Mouse (Mus musculus): ENCODE measurements around the gene Tango6. TPM values are rescaled to one million over a fixed set of nuclear protein-coding genes. Genes with fewer than 3 reads are reported as not detected.

Gene Tango6
- total RNA-seq, 2 experiments from 2014 or later = 2.0 to 3.5 TPM

DNA sequence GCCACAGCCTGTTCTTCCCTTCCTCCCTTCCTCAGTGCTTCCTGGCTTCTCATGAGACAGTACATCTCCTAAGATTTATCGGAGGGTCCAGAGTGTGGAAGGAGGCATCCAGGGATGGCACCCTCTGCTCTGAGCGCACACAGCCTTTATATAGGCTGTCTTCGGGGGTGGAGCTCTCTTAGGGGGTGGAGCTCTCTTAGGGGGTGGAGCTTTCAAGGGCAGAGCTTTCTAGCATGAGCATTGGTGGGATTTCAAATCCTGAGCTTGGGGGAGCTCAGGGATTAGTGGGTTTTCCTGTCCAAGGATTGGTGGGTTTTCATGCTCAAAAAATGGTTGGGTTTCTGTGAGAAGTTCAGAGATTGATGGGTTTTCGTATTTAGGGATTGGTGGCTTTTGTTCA lies 124.6 kb downstream of the Tango6 start:
- ATAC-seq (replicated peaks; ENCODE audit: low FRiP score, poor library complexity, severe bottlenecking) = no peak

DNA sequence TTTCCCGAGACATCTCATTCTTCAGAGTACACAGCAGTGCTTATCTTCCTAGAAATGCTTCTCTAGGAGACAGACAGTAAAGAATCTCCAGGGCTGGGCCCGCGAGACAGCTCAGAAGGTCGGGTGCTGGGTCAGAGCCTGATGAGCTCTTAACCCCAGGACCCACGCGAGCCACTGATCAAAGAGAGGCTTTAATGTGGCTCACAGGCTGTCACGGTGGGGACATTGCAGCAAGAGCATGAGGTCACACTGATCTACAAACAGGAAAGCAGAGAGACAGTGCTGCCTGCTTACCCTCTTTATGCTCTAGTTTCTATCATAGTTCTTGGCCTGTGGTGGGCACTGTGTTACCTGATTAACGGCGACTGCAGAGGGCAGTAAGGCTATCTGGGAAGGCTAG lies 126.9 kb downstream of the Tango6 start:
- ATAC-seq (replicated peaks; ENCODE audit: low FRiP score, poor library complexity, severe bottlenecking) = no peak

DNA sequence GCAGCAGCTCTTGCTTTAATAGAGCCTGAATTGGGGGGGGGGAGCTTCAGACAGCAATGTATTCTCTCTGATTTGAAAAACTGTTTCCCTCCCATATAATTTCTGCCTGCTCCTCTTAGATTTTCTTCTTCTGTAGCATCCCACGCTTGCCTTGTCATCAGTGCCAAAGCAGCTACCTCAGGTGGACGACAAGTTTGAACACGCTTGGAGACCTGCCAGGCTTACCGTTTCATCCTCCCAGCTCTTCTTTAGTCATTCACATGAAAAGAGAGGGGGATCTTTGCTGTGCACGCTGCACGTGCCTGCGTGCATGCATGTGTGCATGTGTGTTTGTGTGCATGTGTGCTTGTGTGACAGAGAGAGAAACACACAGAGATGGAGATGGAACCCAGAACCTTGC lies 127.5 kb downstream of the Tango6 start:
- ATAC-seq (replicated peaks; ENCODE audit: low FRiP score, poor library complexity, severe bottlenecking) = no peak

DNA sequence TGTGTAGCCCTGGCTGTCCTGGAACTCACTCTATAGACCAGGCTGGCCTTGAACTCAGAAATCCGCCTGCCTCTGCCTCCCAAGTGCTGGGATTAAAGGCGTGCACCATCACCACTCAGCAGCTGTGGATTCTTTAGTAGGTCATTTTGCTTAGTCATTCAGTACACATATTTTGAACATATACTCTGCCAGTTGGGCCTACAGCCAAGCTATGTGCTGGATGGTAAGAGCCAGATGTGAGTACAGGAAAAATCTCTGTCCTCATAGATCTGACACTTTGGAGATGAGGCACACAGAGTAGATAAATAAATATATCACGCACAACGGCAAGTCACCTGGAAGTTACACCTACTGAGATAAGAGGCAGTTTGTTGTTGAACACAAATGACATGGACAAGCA lies 129.7 kb downstream of the Tango6 start:
- ATAC-seq (replicated peaks; ENCODE audit: low FRiP score, poor library complexity, severe bottlenecking) = no peak

DNA sequence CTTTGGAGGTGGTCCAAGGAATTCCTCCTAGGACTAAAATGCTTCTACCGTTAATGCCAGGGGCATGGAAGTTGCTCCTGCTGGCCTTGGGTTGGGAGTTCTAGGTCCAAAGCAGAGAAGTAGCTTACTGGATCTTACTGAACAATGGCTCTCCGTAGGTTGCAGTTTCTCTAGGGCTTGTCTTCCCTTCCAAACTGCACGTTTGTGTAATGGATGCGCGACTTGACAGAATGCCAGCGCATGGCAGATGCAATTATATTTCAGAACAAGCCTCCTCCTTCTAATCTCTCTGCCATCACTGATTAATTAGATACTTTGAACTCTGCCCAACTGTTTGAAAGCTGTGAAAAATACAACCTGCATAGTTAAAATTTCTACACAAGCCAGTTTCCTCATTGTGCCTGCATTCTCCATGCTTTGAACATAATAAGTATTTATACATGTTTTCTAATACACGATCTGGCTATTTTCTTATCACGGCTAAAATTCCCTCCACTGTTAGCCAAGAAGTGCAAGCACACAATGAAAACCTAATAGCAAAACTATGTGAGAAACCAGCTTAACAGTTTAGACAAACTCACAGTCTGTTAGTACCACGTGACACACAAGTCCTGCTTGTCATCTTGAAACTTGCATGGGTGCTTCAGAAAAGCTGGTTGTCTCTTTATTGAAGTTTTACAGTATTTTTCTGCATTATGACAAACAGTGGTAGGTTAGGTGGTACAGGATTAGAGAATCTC lies 133.7 kb downstream of the Tango6 start:
- no peak for ATAC-seq (replicated peaks; ENCODE audit: low FRiP score, poor library complexity, severe bottlenecking)

DNA sequence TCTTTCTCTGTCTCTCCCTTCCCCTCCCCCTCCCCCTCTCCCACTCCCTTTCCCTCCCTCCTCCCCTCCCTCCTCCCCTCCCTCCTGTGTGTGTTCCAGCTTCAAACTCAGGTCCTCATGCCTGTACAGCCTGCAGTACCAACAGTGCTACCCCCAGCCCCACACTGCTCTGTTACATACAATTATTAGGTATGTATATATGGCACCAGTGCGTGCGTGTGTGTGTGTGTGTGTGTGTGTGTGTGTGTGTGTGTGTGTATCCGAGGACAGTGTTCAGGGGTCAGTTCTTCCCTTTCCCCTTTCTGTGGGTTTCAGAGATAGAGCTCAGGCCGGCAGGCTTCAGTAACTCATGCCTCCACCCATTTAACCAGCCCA lies 134.3 kb downstream of the Tango6 start:
- ATAC-seq (replicated peaks; ENCODE audit: low FRiP score, poor library complexity, severe bottlenecking) = no peak

DNA sequence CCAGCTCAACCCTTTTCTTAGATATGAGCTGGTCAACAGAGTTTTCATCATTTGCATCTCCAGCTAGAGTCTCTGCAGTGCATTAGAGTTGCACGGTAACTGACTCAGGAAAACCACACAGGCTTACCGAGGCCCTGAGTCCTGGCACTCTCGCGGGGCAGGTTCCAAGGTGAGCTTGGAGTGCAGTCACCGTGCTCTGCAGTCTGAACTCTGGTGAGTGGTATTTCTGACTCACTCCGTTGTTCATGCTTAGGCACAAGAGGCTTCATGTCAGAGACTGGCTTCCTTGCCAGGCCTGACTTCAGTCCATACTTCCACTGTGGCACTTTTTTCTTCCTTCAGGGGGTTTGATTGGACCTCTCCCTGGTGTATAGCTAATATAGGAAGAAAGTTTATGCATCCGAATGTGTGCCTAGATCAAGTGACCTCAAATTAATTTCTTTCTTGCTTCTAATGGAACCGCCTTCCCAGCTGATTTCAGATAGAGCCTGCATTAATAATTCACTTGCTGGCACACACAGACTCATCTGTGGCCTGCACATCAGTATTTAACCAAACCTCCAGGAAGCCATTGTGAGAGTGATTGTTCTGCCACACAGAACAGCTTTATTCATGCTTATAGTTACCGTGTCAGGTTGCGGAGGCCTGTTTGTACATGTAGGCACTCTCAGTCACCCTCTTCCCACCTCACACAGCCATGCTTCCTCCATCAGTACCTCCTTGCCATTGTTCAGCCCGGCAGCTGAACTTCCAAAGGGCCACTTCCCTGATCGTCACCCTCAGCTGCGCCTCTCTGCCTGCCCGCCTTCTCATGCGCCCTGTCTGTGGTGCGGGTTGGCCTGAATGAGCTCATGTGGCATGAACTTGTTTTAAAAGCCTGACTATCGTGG lies 136.0 kb downstream of the Tango6 start:
- no peak for ATAC-seq (replicated peaks; ENCODE audit: low FRiP score, poor library complexity, severe bottlenecking)

DNA sequence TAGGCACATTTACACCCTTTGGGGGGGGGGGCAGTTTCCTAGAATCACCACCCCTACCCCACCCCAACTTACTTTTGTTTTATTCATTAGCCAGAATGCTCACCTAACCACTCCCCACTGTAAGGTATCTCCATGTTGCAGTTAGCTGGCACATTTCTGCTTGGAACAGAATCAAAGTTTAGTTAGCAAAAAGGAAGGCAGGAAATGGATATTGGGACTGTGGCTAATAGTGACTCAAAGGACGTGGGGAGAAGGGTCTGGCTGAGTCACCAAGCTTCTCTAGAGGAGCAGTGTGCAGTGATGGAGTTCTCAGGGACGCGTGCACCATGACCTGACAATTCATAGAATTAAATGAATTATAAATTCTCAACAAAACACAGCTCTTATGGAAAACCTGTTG lies 136.7 kb downstream of the Tango6 start:
- ATAC-seq (replicated peaks; ENCODE audit: low FRiP score, poor library complexity, severe bottlenecking) = no peak

DNA sequence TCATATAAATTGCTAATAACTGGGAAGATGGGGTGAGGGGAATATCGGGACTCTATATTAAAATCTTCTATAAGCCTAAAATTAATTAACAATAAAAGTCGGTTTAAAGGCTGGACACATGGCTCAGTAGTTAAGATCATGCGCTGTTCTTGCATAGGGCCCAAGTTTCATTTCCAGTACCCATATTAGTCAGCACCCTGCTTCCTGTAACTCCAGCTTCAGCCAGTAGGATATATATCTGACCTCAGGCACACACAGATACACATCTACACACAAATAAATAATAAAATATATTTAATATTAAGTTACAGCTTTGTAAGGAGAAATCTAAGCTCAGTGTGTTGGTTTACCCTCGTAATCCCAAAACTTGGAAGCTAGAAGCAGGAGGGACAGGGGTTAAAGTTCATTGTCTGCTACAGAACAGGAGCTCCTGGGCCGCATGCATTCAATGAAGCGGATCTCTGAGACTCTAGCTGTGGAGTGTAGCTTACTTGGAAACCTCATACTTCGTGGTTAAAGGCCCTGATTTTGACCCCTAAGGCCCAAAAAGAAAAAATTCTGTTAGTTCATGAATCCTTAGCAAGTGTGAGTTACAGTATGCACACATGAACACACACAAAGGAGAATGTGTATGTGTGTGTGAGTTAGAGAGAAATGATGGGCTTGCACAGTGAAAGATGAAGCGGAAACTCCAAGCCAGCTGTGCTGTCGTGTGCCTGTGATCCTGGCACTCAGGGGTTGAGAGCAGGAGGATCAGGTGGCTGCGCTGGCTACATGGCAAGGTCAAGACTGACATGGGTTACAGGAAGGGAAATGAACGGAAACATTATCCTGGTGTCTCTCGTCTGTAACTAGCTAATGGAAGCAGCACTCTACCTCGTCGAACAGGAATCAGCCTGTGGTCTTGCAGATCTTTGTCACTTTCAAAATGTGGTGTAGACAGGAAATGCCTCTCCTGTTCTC lies 138.0 kb downstream of the Tango6 start:
- ATAC-seq (replicated peaks; ENCODE audit: low FRiP score, poor library complexity, severe bottlenecking) = no peak

DNA sequence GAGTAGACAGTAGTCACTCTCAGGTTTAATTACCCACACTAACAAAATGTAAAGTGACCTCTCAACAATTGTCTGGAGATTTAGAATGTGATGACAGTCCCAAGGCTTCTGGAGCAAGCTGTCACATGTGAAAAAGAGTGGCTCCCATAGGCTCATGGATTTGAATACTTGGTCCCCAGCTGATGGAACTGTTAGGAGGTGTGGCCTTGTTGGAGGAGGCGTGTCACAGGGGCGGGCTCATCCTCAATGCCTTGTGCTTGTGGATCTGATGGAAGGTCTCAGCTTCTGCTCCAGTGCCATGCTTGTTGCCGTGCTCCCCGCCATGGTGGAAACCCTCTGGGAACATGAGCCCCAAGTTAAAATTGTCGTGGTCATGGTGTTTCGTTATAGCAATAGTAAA lies 146.1 kb downstream of the Tango6 start:
- ATAC-seq (replicated peaks; ENCODE audit: low FRiP score, poor library complexity, severe bottlenecking) = no peak

DNA sequence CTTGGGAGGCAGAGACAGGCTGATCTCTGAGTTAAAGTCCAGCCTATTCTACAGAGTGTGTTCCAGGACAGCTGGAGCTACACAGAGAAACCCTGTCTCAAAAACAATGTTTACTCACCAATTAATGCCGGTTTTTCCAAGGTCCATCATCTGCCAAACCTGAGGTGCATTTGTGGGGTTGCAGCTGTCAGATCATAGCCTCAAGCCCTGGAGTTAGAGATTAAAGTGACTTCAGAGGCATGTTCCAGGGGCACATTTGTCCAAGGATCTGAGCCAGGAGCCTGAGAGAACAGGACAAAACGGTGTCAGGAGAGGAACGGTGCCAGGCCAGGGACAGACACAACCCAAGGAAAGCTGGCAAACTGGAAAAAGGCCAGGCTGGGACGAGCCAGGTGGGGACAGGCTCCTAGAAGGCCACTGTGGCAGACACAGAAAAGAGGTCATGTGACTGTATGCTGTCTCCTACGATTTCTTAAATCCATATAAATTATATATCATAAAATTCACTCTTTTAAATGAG lies 146.7 kb downstream of the Tango6 start:
- no peak for ATAC-seq (replicated peaks; ENCODE audit: low FRiP score, poor library complexity, severe bottlenecking)

DNA sequence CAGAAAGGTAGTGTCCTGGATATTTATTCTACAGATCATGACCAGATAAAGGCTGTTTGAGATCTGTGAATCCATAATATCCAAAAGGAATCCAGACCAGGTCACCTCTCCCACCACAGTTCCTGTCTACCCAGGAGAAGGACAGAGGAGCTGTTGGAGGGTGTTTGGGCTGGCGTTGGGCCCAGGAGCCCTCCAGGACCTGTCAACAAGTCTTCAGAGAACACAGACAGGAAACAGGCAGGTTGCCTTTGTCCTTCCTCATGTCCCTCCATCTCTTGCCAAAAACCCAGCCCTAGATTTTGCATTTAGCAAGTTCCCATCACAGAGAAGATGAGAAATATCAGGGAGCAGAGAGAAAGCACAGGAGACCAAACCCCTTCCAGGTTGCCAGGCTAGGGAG lies 152.0 kb downstream of the Tango6 start:
- ATAC-seq (replicated peaks; ENCODE audit: low FRiP score, poor library complexity, severe bottlenecking) = no peak

DNA sequence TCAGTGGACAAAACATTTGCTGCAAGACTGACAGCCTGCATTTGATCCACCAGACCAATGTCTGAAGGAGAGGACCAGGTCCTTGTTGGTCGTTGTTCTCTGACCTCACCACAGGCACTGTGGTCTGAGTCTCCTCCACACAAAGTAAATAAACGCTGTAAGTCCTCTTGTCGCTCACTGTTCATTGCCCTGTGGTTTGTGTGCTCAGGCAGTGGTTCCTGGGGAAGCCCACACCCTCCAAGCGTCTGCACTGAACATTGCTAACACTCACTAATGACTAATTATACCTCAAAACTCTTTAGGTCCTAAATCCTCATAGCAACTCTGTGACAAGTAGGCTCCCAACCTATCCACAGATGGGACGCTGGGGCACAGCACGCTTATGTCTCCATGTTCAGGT lies 153.7 kb downstream of the Tango6 start:
- no peak for ATAC-seq (replicated peaks; ENCODE audit: low FRiP score, poor library complexity, severe bottlenecking)

DNA sequence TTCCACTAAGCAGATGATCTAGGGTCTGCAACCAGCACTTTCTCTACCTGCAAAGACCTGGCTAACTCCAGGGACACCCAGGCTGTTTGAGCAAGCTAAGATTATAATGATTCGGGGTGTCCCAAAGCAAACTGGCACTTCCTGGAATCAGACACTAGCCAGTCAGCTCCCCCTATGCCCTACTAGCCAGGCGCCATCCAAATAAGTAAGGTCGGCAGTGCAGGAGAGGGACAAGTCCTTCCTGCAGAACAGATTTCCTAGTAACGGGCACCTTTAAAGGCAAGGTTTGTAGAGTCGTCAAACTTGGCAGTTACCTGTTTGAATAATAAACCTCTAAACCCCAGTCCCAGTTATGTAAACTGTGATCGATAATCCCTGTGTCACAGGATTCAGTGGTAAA lies 155.9 kb downstream of the Tango6 start:
- no peak for ATAC-seq (replicated peaks; ENCODE audit: low FRiP score, poor library complexity, severe bottlenecking)

DNA sequence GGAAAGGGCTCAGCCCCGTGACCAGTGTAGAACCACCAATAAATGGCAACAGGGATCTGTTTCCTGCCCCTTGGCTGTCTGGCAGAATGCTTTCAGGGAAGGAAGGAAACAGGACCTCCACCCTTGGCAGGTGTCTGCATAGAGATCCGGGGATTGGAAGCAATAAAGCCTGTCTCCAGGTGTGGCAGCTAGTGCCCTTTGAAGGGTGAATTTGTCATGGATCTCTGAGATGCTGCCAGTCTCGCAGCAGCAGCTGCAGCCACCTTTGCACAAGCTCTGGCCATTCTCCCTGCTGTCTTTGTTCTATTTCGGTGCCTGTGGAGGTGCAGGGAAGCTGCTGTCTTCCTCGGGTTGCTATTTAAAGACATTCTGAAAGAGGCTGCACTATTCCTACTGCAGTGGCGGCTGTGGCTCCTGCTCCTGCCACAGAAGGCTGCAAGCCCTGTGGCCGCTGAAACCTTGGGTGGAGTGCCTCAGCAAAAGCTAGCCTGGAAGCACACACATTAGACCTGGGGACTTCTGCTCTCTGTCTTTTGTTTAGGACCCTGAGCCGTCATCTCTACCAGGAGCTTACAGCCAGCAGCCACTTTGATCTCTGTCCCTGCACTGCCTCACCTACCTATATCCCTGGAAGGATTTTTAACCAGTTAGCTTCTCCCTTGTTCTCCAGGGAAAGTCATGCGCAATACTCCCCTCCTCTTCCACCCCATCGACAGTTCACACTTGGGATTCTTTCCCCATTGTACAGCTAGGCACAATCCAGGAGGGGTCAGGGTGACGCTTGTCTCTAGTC lies 156.5 kb downstream of the Tango6 start:
- no peak for ATAC-seq (replicated peaks; ENCODE audit: low FRiP score, poor library complexity, severe bottlenecking)

DNA sequence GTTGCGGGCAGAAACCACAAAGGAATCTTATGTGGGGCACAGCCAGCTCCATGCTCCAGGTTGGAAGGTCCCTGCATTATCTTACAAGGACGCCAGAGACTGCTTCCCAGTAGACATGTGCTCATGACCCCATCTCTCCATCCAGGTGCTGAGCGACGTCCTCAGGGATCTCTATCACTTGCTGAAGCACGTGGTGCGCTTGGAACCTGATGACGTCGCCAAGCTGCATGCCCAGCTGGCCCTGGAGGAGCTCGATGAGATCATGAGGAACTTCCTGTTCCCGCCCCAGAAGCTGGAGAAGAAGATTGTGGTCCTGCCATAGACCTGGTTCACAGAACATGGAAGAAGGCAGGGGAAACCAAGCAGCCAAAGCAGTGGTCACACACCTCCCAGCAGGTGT lies 167.2 kb downstream of the Tango6 start:
- ATAC-seq (replicated peaks; ENCODE audit: low FRiP score, poor library complexity, severe bottlenecking) = no peak

DNA sequence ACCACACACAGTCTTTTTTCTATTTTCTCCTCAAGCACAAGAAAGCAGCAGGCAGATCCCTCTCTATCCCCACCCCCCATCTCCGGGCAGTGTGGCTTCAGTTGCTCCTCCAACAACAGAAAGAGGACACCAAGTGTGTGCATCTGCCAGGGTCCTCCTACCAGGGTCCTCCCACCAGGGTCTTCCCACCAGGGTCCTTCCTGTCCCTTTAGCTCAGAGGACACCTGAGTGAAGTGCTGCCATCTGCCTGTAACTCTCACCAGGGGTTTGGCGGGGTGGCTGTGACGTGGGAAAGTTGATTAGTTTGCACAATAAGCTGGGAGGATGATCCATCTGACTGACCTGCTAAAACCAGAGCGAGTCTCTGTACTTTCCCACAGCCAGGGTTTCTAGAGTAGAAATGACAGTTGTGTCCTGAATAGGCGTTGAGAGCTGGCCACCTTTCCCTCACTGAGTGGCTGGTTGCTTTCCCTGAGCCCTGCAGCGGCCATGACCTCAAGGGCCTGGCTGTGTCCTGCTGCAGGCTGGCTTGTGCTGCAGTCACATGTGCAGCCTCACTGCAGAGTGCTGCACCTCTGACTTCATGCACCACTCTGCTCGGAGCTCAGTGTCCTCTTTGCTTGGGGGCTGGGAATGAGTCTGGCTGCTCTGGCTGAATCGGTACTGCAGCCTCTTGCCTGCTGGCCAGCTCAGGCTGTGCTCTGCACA lies 171.8 kb downstream of the Tango6 start:
- ATAC-seq (replicated peaks; ENCODE audit: low FRiP score, poor library complexity, severe bottlenecking) = no peak

DNA sequence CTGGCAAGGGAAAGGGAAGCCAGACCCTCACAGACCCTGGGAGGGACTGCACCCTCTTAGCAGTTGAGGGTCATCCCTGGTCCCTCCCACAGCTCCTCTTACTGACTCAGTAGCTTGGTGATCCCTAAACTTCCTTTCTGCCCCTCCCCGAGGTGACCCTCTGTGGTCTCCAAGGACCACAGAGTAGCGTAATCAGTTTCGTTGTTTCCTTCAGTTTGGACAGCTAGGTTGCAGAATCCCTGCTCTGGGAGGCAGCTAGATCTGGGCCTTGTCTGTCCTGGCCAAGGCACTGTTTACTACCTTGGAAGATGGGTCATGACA lies 172.3 kb downstream of the Tango6 start:
- no peak for ATAC-seq (replicated peaks; ENCODE audit: low FRiP score, poor library complexity, severe bottlenecking)

DNA sequence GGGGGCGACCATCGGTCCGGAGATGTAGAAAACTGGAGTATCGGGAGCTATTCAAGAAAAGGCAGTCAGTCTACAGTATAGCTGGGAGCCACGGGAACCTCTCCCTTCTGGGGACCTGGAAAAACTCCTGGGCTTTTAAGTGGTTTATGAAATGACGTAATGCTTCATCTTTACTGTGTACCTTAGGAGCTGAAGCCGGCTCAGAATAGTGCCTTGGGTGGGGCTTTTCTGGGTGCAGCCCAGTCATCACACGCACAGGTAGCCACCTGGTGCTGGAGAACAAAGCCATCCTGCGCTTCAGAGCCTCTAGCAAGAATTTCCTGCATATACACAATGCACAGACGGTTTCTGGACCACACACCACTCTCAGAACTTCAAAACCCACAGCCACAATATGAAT lies 180.0 kb downstream of the Tango6 start:
- ATAC-seq (replicated peaks; ENCODE audit: low FRiP score, poor library complexity, severe bottlenecking) = no peak
